Mouse (Mus musculus) gonadal fat pad, adult 2 months (tissue): ENCODE results near the gene Letm1. TPM values are rescaled to one million over a fixed set of nuclear protein-coding genes. Genes with fewer than 3 reads are reported as not detected.

Experiments used
- DNase-seq: peaks from one replicate; pipeline ENCODE4 v3.0.0-alpha.2; 2012; ENCODE audit warnings: low read depth
- polyA plus RNA-seq: library from polyadenylated mRNA; depleted of rRNA; stranded (reverse); fragments of >200 nt; gene quantifications from 2 replicates; pipeline ENCODE4 v1.2.3, GENCODE M21; 2012; rRNA removed

Letm1 gene
- polyA plus RNA-seq, 1 experiment, result 51.8 TPM

DNA sequence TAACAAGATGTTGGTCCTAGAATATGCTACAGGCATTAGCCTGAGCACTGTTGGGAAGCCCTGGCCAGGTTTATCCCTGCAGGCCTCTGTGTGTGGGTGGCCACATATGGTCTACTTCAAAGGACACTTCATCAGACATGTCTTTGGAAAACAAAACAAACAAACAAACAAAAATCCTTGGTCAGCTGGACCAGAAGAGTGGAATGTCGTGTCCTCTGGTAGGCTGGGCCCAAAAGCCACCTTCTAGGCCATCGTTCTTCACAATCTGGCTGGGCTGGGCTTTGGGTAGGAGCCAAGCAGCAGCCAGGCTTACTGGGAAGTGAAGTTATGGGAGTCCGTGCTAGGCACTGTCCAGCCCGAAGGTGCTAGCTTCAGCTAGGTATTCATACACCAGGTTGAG is 75.5 kb downstream of the Letm1 start:
- no peak for DNase-seq

GRCm38 (mm10) chr5:33706350-33706629 is 76.3 kb downstream of the Letm1 start:
- no peak for DNase-seq

- DNase-seq, result no peak
Measured at GRCm38 (mm10) chr5:33705612-33706349, 76.8 kb downstream of the Letm1 start.

DNA sequence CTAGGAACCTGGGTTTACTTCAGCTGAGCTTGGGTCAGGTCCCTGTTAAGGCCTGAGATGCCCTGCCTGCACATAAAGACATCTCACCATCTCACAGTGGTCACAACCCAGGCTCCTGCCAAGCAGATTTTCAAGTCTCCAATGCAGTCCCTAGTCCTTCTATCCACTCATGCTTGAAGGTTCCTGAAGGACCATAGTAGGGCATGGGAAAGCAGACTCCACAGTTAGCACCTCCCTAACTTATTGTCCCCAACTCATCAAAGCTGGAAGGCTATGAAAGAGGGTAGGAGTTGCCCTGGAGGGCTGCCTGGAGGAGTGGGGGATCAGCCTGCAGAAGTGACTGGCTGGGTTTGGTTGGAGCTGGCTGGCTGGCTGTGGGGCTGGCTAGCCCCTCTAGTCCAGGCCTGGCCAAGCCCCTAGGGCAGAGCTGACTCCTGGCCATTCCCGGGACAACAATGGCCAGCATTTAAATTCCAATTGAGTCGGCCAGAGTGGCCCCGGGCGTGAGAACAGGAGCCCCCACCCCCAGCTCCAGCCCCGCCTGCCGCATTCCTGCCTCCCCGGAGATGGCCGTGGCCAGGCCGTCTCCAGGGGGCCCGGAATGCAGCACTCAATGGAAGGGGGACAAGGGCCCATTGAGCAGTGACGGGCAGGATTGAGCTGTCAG is 77.5 kb downstream of the Letm1 start:
- DNase-seq, result no peak

DNA sequence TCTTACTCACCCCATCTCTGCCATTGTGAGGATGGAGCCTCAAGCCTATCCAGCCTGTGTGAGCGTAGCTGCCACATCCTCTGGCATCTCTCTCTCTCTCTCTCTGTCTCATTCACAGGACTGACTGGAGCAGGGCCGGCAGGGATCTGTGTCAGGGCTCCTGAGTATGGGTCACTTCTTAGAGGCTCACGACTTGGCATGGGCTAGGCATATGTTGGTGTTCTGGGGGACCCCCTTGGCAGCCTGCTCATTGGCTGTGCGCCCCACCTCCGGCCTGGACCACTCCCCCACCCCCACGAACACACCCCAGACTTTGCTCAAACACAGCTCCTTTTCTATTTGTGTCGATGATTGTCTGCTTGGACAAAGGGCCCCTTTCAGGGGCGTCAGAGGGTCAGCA is 78.6 kb downstream of the Letm1 start:
- DNase-seq, result no peak

- DNase-seq, result no peak
Measured at GRCm38 (mm10) chr5:33701832-33702231, 80.8 kb downstream of the Letm1 start.

DNA sequence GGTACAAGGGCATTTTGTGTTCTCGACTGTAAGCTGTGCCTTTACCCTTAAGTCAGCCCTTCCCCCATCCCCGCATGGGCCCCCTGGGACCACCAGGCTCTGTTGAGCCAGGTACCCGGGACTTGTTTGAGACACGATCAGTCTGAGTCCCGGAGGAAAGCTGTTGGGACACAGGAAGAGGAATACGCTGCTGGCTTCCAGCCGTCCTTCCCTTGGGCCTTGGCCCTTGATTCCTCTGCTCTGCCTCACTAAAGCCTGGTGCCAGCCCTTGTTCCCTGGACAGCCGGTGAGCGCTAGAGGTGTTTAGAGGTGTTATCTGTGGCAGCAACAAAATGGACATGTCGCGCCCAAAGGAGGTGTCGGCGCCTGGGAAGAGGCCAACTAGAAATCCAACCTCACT is 82.6 kb downstream of the Letm1 start:
- DNase-seq, result no peak

DNA sequence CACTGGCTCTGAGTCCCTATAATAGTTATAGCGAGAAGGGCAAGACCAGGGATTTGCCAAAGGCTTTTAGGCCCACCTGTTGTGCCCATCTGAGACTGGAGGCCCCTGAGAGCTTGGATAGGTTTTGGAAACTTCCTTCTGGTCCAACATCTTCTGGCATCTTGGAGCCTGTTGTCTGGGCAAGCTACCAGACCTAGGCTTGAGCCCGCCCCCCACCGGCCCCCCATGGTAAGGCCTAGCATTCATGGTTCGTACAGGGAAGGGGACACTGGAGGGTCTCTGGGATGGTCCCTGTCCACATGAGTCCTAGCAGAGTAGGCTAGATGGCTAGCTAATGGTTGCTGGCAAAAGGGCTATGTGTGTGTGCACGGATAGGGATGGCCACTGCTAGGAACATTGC is 83.9 kb downstream of the Letm1 start:
- no peak for DNase-seq

- DNase-seq, result no peak
Measured at GRCm38 (mm10) chr5:33697947-33698512, 84.6 kb downstream of the Letm1 start.

DNA sequence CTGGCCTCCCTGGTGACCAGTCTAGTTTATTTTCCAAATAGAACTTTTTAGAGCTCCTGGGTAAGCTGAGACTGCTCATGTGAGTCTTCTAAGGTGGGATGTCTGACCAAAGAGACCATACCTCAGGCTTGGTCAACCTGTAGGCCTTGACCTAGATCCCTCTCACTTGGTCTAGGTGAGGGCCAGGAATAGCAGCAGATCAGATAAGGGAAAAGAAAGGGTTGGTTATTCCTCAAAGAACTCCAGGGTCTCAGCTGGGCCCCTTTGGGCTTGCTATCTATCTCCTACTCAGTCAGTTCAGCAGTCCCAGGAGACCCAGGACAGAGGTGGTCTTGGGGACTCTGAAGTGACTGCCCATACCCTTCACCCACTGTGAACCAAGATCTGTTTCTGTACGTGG is 85.1 kb downstream of the Letm1 start:
- no peak for DNase-seq

DNA sequence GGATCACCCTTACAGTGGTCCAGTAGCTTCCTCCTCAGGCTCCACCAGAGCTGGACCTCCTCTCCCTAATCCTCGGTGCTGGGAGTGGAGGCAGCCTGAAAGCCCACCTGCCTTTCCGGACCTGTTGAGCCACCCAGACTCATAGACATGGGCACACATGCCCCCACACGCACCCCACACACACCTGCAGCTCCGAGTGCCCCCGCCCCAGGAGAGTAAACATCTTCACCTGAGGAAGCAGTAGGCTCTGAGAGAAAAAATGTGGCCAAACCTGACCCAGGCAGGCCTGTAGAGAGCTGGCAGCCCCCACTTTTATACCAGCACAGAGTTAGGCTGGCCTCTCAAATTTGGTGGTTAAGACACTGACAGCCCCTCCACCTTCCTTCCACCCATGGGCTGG is 86.2 kb downstream of the Letm1 start:
- no peak for DNase-seq

DNA sequence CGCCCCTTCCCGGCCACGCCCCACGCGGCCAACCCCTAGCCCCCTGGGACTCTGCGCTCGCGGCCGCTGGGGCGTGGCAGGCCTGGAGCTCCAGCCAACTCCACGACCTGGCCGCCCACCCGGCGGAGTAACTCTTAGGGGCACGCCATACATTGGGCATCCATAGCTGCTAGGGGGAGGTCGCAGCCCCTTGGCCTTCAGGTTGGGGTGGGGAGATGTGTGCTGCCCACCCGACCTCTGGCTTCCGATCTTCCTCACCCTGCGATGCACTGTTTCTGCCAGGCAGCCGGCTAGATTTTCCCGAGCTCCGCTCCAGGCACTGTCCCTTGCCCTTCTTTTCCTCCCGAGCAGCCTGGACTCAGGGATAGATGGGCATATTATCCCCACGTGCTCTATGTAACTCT is 86.9 kb downstream of the Letm1 start:
- DNase-seq, result no peak

- DNase-seq, result no peak
Measured at GRCm38 (mm10) chr5:33694848-33695717, 87.5 kb downstream of the Letm1 start.

DNA sequence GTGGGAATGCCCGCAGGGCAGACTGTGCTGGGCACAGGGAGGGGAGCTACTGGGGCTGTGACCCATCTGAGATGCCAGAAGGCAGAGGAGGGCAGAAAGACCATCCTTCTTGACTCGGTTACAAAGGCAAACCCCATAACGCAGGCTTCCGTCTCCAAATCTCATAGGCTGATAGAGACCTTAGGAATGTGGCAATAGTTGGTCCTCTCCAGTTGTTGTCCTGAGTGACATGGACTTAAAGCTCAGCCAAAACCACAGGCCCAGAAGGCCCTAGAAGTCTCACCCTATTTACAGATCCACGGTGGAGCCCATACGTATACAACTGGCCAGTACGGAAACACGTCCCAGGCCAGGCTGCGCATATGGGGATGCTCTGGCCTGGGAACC is 88.2 kb downstream of the Letm1 start:
- DNase-seq, result no peak

GRCm38 (mm10) chr5:33692393-33692792 is 90.2 kb downstream of the Letm1 start:
- no peak for DNase-seq

- DNase-seq, result no peak
Measured at GRCm38 (mm10) chr5:33689852-33690645, 92.6 kb downstream of the Letm1 start.

Other genes starting within 250 kb of the Letm1 start
- gene Fam53a, start 153.2 kb downstream of the Letm1 start, polyA plus RNA-seq, result 25.8 and 34.7 TPM in 2 replicates
- gene Gm9903, start 152.9 kb downstream of the Letm1 start, polyA plus RNA-seq, result 1.6 and 2.0 TPM in 2 replicates
- 14.7 and 21.2 TPM in 2 replicates for gene Slbp, start 130.2 kb downstream of the Letm1 start, polyA plus RNA-seq
- 9.2 and 11.0 TPM in 2 replicates for gene Tacc3, start 124.7 kb downstream of the Letm1 start, polyA plus RNA-seq
- 42.2 and 51.3 TPM in 2 replicates for gene Tmem129, start 124.4 kb downstream of the Letm1 start, polyA plus RNA-seq
- gene Fgfr3, start 61.1 kb downstream of the Letm1 start, polyA plus RNA-seq, result 27.2 and 33.9 TPM in 2 replicates
- 14.2 and 14.6 TPM in 2 replicates for gene Nsd2, start 37.9 kb upstream of the Letm1 start, polyA plus RNA-seq
- gene Nelfa, start 153.6 kb upstream of the Letm1 start, polyA plus RNA-seq, result 27.6 and 28.5 TPM in 2 replicates
- gene Gm1673, start 200.6 kb upstream of the Letm1 start, polyA plus RNA-seq, result 41.5 and 43.8 TPM in 2 replicates
- gene Nat8l, start 213.2 kb upstream of the Letm1 start, polyA plus RNA-seq, result 7.5 and 12.8 TPM in 2 replicates